Mouse (Mus musculus): Measurements from ENCODE around the gene Acacb. TPM values are rescaled to one million over a fixed set of nuclear protein-coding genes. Genes with fewer than 3 reads are reported as not detected.
A peak's percentile ranks its signal among the peaks of the same experiment; 100 is the strongest.

The Acacb gene
- polyA plus RNA-seq, 1 experiment from 2014 or later: 1.8 TPM

- no peaks in the 10 kb centered on the region for H3K9me3 ChIP-seq
- no peak for ATAC-seq (ENCODE audit: low FRiP score, low read depth)
- no peak overlapping the region for H3K4me2 ChIP-seq (replicated peaks)
- H3K9ac ChIP-seq: no peak overlapping the region
- no peak overlapping the region for H3K4me3 ChIP-seq
- no peaks in the 10 kb centered on the region for H3K36me3 ChIP-seq
- H3K27ac ChIP-seq: no peak overlapping the region
- 75% methylated on average over 6 of the region's 6 CpGs for WGBS
- no peaks in the 10 kb centered on the region for H3K4me1 ChIP-seq
- H3K27me3 ChIP-seq (replicated peaks): no peaks in the 10 kb centered on the region
Measured at GRCm38 (mm10) chr5:114163117-114163696, 16.9 kb downstream of the Acacb start.

- 0 out of 2 replicates have a peak, but pooled peaks cover 3% of the 10 kb centered on the region for H3K27me3 ChIP-seq (replicated peaks)
- H3K4me3 ChIP-seq: no peak overlapping the region
- H3K4me1 ChIP-seq: no peaks in the 10 kb centered on the region
- H3K4me2 ChIP-seq (replicated peaks): no peak overlapping the region
- H3K9me3 ChIP-seq: no peaks in the 10 kb centered on the region
- no peak overlapping the region for H3K9ac ChIP-seq
- H3K36me3 ChIP-seq: no peaks in the 10 kb centered on the region
- no peak for ATAC-seq (ENCODE audit: low FRiP score, low read depth)
- H3K27ac ChIP-seq: no peak overlapping the region
- WGBS: 91% methylated on average over 7 of the region's 7 CpGs
Measured at GRCm38 (mm10) chr5:114170345-114170744, 24.0 kb downstream of the Acacb start.

GRCm38 (mm10) chr5:114172936-114173335, 26.6 kb downstream of the Acacb start:
- H3K4me1 ChIP-seq: peaks cover 9% of the 10 kb centered on the region
- no peak for ATAC-seq (ENCODE audit: low FRiP score, low read depth)
- 90% methylated on average over 3 of the region's 3 CpGs for WGBS
- H3K9me3 ChIP-seq: no peaks in the 10 kb centered on the region
- no peak overlapping the region for H3K27ac ChIP-seq
- no peaks in the 10 kb centered on the region for H3K36me3 ChIP-seq
- H3K9ac ChIP-seq: no peak overlapping the region
- H3K4me3 ChIP-seq: no peak overlapping the region
- peaks cover 11% of the 10 kb centered on the region; the same call in 1 of the 2 replicates for H3K27me3 ChIP-seq (replicated peaks)
- H3K4me2 ChIP-seq (replicated peaks): no peak overlapping the region

GRCm38 (mm10) chr5:114173458-114173857, 27.1 kb downstream of the Acacb start:
- 73% methylated on average over 7 of the region's 7 CpGs for WGBS
- H3K27ac ChIP-seq: no peak overlapping the region

GRCm38 (mm10) chr5:114173877-114174581, 27.7 kb downstream of the Acacb start:
- H3K4me1 ChIP-seq: peaks cover 9% of the 10 kb centered on the region
- no peak overlapping the region for H3K9ac ChIP-seq
- H3K4me2 ChIP-seq (replicated peaks): no peak overlapping the region
- ATAC-seq (ENCODE audit: low FRiP score, low read depth): no peak
- H3K27ac ChIP-seq: no peak overlapping the region
- H3K36me3 ChIP-seq: no peaks in the 10 kb centered on the region
- H3K27me3 ChIP-seq (replicated peaks): peaks cover 11% of the 10 kb centered on the region; the same call in 1 of the 2 replicates
- WGBS: 32% methylated on average over 16 of the region's 16 CpGs
- H3K9me3 ChIP-seq: no peaks in the 10 kb centered on the region
- no peak overlapping the region for H3K4me3 ChIP-seq

More at GRCm38 (mm10) chr5:114173458-114173857, 27.1 kb downstream of the Acacb start:
- Histone ChIP-seq H3K36me3 (no peaks in the 10 kb centered on the region), H3K4me2 (replicated peaks) (no peak overlapping the region), H3K4me3 (no peak overlapping the region), H3K9me3 (no peaks in the 10 kb centered on the region), H3K9ac (no peak overlapping the region), H3K4me1 (peaks cover 9% of the 10 kb centered on the region), H3K27me3 (replicated peaks) (peaks cover 11% of the 10 kb centered on the region; the same call in 1 of the 2 replicates)
- ATAC-seq (ENCODE audit: low FRiP score, low read depth): no peak

- Histone ChIP-seq H3K9ac (no peak overlapping the region), H3K27me3 (replicated peaks) (peaks cover 11% of the 10 kb centered on the region; the same call in 1 of the 2 replicates), H3K4me3 (no peak overlapping the region), H3K4me2 (replicated peaks) (peak overlapping the region; percentile 35), H3K9me3 (no peaks in the 10 kb centered on the region), H3K27ac (no peak overlapping the region), H3K4me1 (peaks cover 9% of the 10 kb centered on the region), H3K36me3 (no peaks in the 10 kb centered on the region)
- WGBS: 11% methylated on average over 16 of the region's 16 CpGs
- no peak for ATAC-seq (ENCODE audit: low FRiP score, low read depth)
Measured at GRCm38 (mm10) chr5:114174639-114175038, 28.3 kb downstream of the Acacb start.

GRCm38 (mm10) chr5:114175596-114176171, 29.3 kb downstream of the Acacb start:
- H3K4me1 ChIP-seq: peaks cover 9% of the 10 kb centered on the region
- H3K9ac ChIP-seq: peak overlapping the region; percentile 18; the same call in 1 of the 2 replicates
- no peak overlapping the region for H3K27ac ChIP-seq
- H3K9me3 ChIP-seq: no peaks in the 10 kb centered on the region
- peak; percentile 66 for ATAC-seq (ENCODE audit: low FRiP score, low read depth)
- H3K27me3 ChIP-seq (replicated peaks): peaks cover 11% of the 10 kb centered on the region; the same call in 1 of the 2 replicates
- H3K4me3 ChIP-seq: peak overlapping the region; percentile 35
- no peaks in the 10 kb centered on the region for H3K36me3 ChIP-seq
- WGBS: under 1% methylated on average over 26 of the region's 26 CpGs
- H3K4me2 ChIP-seq (replicated peaks): peak overlapping the region; percentile 67

GRCm38 (mm10) chr5:114176548-114177400, 30.4 kb downstream of the Acacb start:
- H3K9ac ChIP-seq: no peak overlapping the region
- WGBS: 41% methylated on average over 8 of the region's 8 CpGs
- no peak overlapping the region for H3K4me3 ChIP-seq
- H3K4me1 ChIP-seq: peaks cover 9% of the 10 kb centered on the region
- H3K27me3 ChIP-seq (replicated peaks): peaks cover 11% of the 10 kb centered on the region; the same call in 1 of the 2 replicates
- H3K9me3 ChIP-seq: no peaks in the 10 kb centered on the region
- no peak for ATAC-seq (ENCODE audit: low FRiP score, low read depth)
- H3K4me2 ChIP-seq (replicated peaks): peak overlapping the region; percentile 67
- H3K36me3 ChIP-seq: no peaks in the 10 kb centered on the region
- no peak overlapping the region for H3K27ac ChIP-seq

- no peak overlapping the region for H3K9ac ChIP-seq
- no peak overlapping the region for H3K4me2 ChIP-seq (replicated peaks)
- peaks cover 9% of the 10 kb centered on the region for H3K4me1 ChIP-seq
- no peak for ATAC-seq (ENCODE audit: low FRiP score, low read depth)
- no peak overlapping the region for H3K4me3 ChIP-seq
- no peaks in the 10 kb centered on the region for H3K36me3 ChIP-seq
- H3K27me3 ChIP-seq (replicated peaks): peaks cover 11% of the 10 kb centered on the region; the same call in 1 of the 2 replicates
- H3K9me3 ChIP-seq: no peaks in the 10 kb centered on the region
- H3K27ac ChIP-seq: no peak overlapping the region
- WGBS: 84% methylated on average over 4 of the region's 4 CpGs
Measured at GRCm38 (mm10) chr5:114177966-114178719, 31.8 kb downstream of the Acacb start.

- Histone ChIP-seq H3K27ac (no peak overlapping the region), H3K36me3 (no peaks in the 10 kb centered on the region)
Measured at GRCm38 (mm10) chr5:114179541-114179940, 33.2 kb downstream of the Acacb start.

GRCm38 (mm10) chr5:114183493-114183892, 37.2 kb downstream of the Acacb start:
- Histone ChIP-seq H3K36me3 (no peaks in the 10 kb centered on the region), H3K4me2 (replicated peaks) (no peak overlapping the region), H3K4me3 (no peak overlapping the region), H3K27ac (no peak overlapping the region), H3K9me3 (no peaks in the 10 kb centered on the region), H3K4me1 (no peaks in the 10 kb centered on the region), H3K9ac (no peak overlapping the region), H3K27me3 (replicated peaks) (no peaks in the 10 kb centered on the region)
- 97% methylated on average over 2 of the region's 2 CpGs for WGBS
- no peak for ATAC-seq (ENCODE audit: low FRiP score, low read depth)

More at GRCm38 (mm10) chr5:114179541-114179940, 33.2 kb downstream of the Acacb start:
- Histone ChIP-seq H3K9me3 (no peaks in the 10 kb centered on the region), H3K27me3 (replicated peaks) (peaks cover 11% of the 10 kb centered on the region; the same call in 1 of the 2 replicates), H3K9ac (no peak overlapping the region), H3K4me2 (replicated peaks) (no peak overlapping the region), H3K4me3 (no peak overlapping the region), H3K4me1 (peaks cover 9% of the 10 kb centered on the region)
- WGBS: 93% methylated on average over 11 of the region's 11 CpGs
- ATAC-seq (ENCODE audit: low FRiP score, low read depth): no peak
